8 mouse cellular contexts compared by ENCODE assay signal in genomic region chr8:88297976-88298732, GRCm38 (mm10). TPM values are rescaled to one million over a fixed set of nuclear protein-coding genes. Genes with fewer than 3 reads are reported as not detected.
DNase-seq lines count a peak whose midpoint lies in the region; ATAC-seq lines count a peak whose summit lies in the region.

No protein-coding gene starts in this region.

- no peak overlapping the region for H3K4me3 ChIP-seq in intestine, embryonic 16.5 days (ENCODE audit: low read length)

- no peak overlapping the region for H3K9ac ChIP-seq in intestine, embryonic 16.5 days (ENCODE audit: low read depth, low read length)

- no peaks in the 10 kb centered on the region for H3K27me3 ChIP-seq in intestine, embryonic 16.5 days (replicated peaks; ENCODE audit: control insufficient read depth, insufficient read depth, low read length)

- no peaks in the 10 kb centered on the region for H3K36me3 ChIP-seq in intestine, embryonic 16.5 days (ENCODE audit: control insufficient read depth, insufficient read depth, low read length)

- peak; percentile 61 for ATAC-seq in intestine, embryonic 16.5 days
- ATAC-seq in megakaryocyte progenitor cell, adult 5-6 weeks (replicated peaks; ENCODE audit: poor library complexity) = peak; percentile 56

- peak; percentile 35 for DNase-seq in thymus, postnatal 14 days
- DNase-seq in thymus, postnatal 10 days (ENCODE audit: low spot score in 2 of 2) = no peak
- DNase-seq in cerebellum, postnatal 14 days = peak; percentile 70 to 76
- DNase-seq in layer of hippocampus, adult 18-20 months (ENCODE audit: low spot score in 2 of 2) = no peak
- DNase-seq in layer of hippocampus, adult 9-10 months (ENCODE audit: low spot score) = no peak
- no peak for DNase-seq in gastrocnemius, adult 8-10 months (ENCODE audit: low spot score in 2 of 2)

- no peaks in the 10 kb centered on the region for H3K9me3 ChIP-seq in intestine, embryonic 16.5 days (ENCODE audit: control insufficient read depth, low read length)

- WGBS in intestine, embryonic 16.5 days = 47% methylated on average over 12 of the region's 12 CpGs

- H3K4me2 ChIP-seq in intestine, embryonic 16.5 days (ENCODE audit: low read depth, low read length) = no peak overlapping the region

- H3K4me1 ChIP-seq in intestine, embryonic 16.5 days (ENCODE audit: control insufficient read depth, insufficient read depth, low read length) = peaks cover 9% of the 10 kb centered on the region; the same call in 1 of the 2 replicates

- H3K27ac ChIP-seq in intestine, embryonic 16.5 days (ENCODE audit: low read length) = no peak overlapping the region

RNA-seq across cellular contexts. Expression of gene Adcy7, which starts 26.0 kb away (rescaled TPM):
- polyA plus RNA-seq in intestine, embryonic 16.5 days (2015; fragmentation: Nextera tagmentation; extraction: Ambion mirVana) = 2.7 and 2.9 TPM in 2 replicates
- 25.5 and 27.8 TPM in 2 replicates for total RNA-seq in megakaryocyte progenitor cell, adult 5-6 weeks (2015)
- 40.6 and 41.6 TPM in 2 replicates for total RNA-seq in megakaryocyte progenitor cell, adult 5-6 weeks (2017)
- total RNA-seq in layer of hippocampus, adult 18-20 months (2021) = 1 to 10 TPM; 2.2 to 3.3 TPM
- 1 to 10 TPM; 1.2 to 2.8 (median 1.7) TPM for total RNA-seq in gastrocnemius, adult 8-10 months (2022)

Comparison
In these comparisons a context has a peak if more than half of its experiments do, and no peak if none do; other contexts are left out.
1. DNase-seq: peak in thymus, postnatal 14 days (single experiment) and cerebellum, postnatal 14 days (2 of 2); none in thymus, postnatal 10 days (0 of 2), layer of hippocampus, adult 18-20 months (0 of 2), layer of hippocampus, adult 9-10 months (single experiment) and gastrocnemius, adult 8-10 months (0 of 2).
2. RNA of gene Adcy7, which starts 26.0 kb away (total RNA-seq): 25.5 to 41.6 TPM in megakaryocyte progenitor cell, adult 5-6 weeks; 2.2 to 3.3 TPM in layer of hippocampus, adult 18-20 months and 1.2 to 2.8 TPM in gastrocnemius, adult 8-10 months; every median in the first group is over 4 times any median in the second.